Mouse (Mus musculus) liver, postnatal 0 days (tissue): ENCODE data around the gene Iqsec3.
A peak's percentile ranks its signal among the peaks of the same experiment; 100 is the strongest.

Experiments used
- CTCF ChIP-seq: sonication (generic); IDR thresholded peaks from 2 replicates; pipeline ENCODE4 v1.5.1; 2016; ENCODE audit warnings: antibody characterized with exemption, low read depth
- EP300 ChIP-seq: IDR thresholded peaks from 2 replicates; pipeline ENCODE4 v1.6.1; 2016; ENCODE audit warnings: antibody characterized with exemption, low read depth, mild to moderate bottlenecking

DNA sequence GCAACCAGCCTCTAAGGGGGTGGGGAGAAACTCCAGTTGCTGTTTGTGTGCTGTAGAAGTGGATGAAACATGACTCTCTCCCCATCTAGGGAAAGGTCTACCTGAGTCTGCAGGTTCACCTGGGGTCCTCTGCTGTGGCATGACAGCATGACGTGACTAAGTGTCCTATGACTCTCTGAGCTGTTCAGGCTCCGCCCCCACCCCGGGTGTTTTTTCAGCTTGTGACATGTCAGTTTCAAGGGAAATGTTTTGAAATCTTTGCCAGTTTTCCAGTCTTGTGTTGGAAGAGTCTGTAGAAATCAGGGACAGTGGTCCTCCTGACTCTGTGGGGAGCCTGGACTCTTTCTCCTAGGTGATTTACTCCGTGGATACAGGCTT, 135.0 kb downstream of the Iqsec3 start:
- TF ChIP-seq CTCF, result no peak
- peak; percentile 39; the same call in 1 of the 2 replicates for TF ChIP-seq EP300
